Mouse (Mus musculus) liver, adult 2 months (tissue): ENCODE data around the gene Farsb. TPM values are rescaled to one million over a fixed set of nuclear protein-coding genes. Genes with fewer than 3 reads are reported as not detected.
A peak's percentile ranks its signal among the peaks of the same experiment; 100 is the strongest.

Experiments
- DNase-seq: peaks from one replicate; pipeline ENCODE4 v3.0.0-alpha.2; 2011; ENCODE audit warnings: low read depth, low spot score; ENCODE audit errors: extremely low read depth
- H3K27ac ChIP-seq: fragments of 200-500 bp; replicated peaks from 2 replicates; pipeline ENCODE4 v1.5.1; 2012; ENCODE audit warnings: low read depth, mild to moderate bottlenecking, control low read depth, inconsistent platforms, low read length; ENCODE audit not compliant: insufficient read depth
- H3K27me3 ChIP-seq: fragments of 200-500 bp; 2 replicates; pipeline ENCODE4 v1.6.1; 2012; ENCODE audit warnings: mild to moderate bottlenecking, moderate library complexity, low read length, inconsistent platforms; ENCODE audit not compliant: control insufficient read depth, insufficient read depth
- H3K36me3 ChIP-seq: fragments of 200-500 bp; 2 replicates; pipeline ENCODE4 v1.6.1; 2012; ENCODE audit warnings: low read length, inconsistent platforms; ENCODE audit not compliant: control insufficient read depth, insufficient read depth
- H3K4me1 ChIP-seq: fragments of 200-500 bp; 2 replicates; pipeline ENCODE4 v1.6.1; 2011; ENCODE audit warnings: low read length; ENCODE audit not compliant: control insufficient read depth, insufficient read depth
- H3K4me3 ChIP-seq: fragments of 200-500 bp; 2 replicates; pipeline ENCODE4 v1.5.1; 2011; ENCODE audit warnings: low read depth, mild to moderate bottlenecking, control low read depth, low read length, moderate library complexity; ENCODE audit not compliant: insufficient read depth
- H3K79me2 ChIP-seq: fragments of 200-500 bp; 2 replicates; pipeline ENCODE4 v1.6.1; 2012; ENCODE audit warnings: inconsistent platforms, mild to moderate bottlenecking, low read length, moderate library complexity; ENCODE audit not compliant: control insufficient read depth, insufficient read depth
- H3K9ac ChIP-seq: fragments of 200-500 bp; 2 replicates; pipeline ENCODE4 v1.6.1; 2012; ENCODE audit warnings: low read depth, mild to moderate bottlenecking, control low read depth, inconsistent platforms, low read length
- CTCF ChIP-seq: fragments of 200-500 bp; IDR thresholded peaks from 2 replicates; pipeline ENCODE4 v1.5.1; 2011; ENCODE audit warnings: low read depth, low read length, control low read depth
- POLR2A ChIP-seq: fragments of 200-500 bp; IDR thresholded peaks from 2 replicates; pipeline ENCODE4 v1.6.1; 2011; ENCODE audit warnings: low read length, control low read depth; ENCODE audit not compliant: insufficient read depth; ENCODE audit errors: extremely low read depth
- WGBS: fragments of 180-500 bp; shearing (Covaris S2); methylation state at CpG from one replicate; pipeline ENCODE4 v1.1.7; 2018; 5-methylcytosine and 5-hydroxymethylcytosine counted together
- polyA plus RNA-seq: library from polyadenylated mRNA; depleted of rRNA; stranded (reverse); fragments of >200 nt; gene quantifications from 2 replicates; pipeline ENCODE4 v1.2.3, GENCODE M21; 2012
- total RNA-seq: library from RNA; depleted of rRNA; stranded (reverse); fragments of >200 nt; gene quantifications from 2 replicates; pipeline ENCODE4 v1.2.3, GENCODE M21; 2014

Farsb gene
- total and polyA plus RNA-seq, 2 experiments = 11.2 to 37.3 TPM

DNA sequence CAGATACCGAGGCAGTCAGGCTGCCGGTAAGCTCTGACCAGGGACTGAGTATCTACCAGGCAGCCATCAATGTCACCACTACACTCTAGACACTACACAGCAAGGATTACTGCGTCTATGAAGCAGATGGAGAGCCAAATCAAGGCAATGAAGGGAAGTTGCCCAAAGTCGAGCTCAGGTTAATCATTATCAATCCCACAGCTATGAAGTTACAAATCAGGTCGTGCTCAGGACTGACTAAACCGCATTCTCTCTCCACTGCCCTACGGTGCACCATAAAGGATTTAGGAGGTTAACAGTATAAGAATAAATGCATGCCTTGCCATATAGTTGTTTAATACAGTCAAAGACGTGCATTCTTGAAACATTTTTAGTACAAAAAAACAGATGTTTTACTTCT, 42.5 kb downstream of the Farsb start:
- DNase-seq = peak; percentile 68
- TF ChIP-seq CTCF = no peak
- TF ChIP-seq POLR2A = no peak
- peaks cover 37% of the 10 kb centered on the region for H3K36me3 ChIP-seq
- no peak overlapping the region for H3K9ac ChIP-seq
- WGBS = 39% methylated on average over 8 of the region's 8 CpGs
- H3K27ac ChIP-seq = no peak overlapping the region
- H3K79me2 ChIP-seq = 0 out of 2 replicates have a peak, but pooled peaks cover 3% of the 10 kb centered on the region
- H3K4me1 ChIP-seq = peaks cover 2% of the 10 kb centered on the region; the same call in 1 of the 2 replicates
- H3K27me3 ChIP-seq = no peaks in the 10 kb centered on the region
- no peak overlapping the region for H3K4me3 ChIP-seq

DNA sequence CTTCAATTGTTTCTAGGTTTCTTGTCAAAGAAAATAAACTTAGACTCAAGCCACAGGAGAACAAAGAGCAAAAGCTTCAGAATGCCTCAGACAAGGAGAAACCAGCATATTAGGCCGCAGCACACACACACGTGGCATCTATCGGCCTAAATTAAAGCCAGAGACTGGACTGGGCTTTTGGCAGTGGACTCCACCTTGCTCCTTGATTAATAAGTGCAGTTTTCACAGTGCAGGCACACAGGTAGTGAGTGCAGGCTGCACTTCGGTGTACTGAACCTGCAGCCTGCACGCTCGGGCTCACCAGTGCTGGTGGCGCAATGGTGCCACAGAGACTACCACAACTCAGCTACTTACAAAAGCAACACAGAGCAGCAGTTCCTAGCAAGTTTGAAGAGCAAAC, 45.6 kb downstream of the Farsb start:
- H3K27ac ChIP-seq = no peak overlapping the region
- no peak for TF ChIP-seq POLR2A
- TF ChIP-seq CTCF = no peak
- no peaks in the 10 kb centered on the region for H3K27me3 ChIP-seq
- H3K4me1 ChIP-seq = peaks cover 2% of the 10 kb centered on the region; the same call in 1 of the 2 replicates
- WGBS = 96% methylated on average over 7 of the region's 7 CpGs
- H3K36me3 ChIP-seq = peaks cover 37% of the 10 kb centered on the region
- no peak overlapping the region for H3K4me3 ChIP-seq
- H3K79me2 ChIP-seq = peaks cover 3% of the 10 kb centered on the region; the same call in 1 of the 2 replicates
- no peak overlapping the region for H3K9ac ChIP-seq
- no peak for DNase-seq

DNA sequence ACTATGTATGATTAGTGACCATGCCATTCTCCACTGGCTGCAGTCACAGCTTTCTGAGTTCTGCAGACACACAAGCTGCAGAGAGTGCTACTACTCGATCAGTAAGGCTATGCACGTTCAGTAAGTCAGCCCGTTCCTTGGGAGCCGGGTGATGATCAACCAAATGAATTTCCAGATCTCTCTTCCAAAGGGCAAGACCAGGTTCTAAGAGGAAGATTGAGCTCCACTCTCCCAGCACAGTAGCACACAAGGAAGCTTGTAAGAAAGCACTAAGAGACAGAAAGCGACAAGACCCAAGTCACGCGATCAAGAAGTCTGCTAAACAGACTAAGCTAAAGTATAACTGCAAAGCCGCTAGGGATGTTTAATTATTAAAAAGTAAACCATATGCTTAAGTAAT, 48.0 kb downstream of the Farsb start:
- no peak overlapping the region for H3K9ac ChIP-seq
- H3K36me3 ChIP-seq = peaks cover 35% of the 10 kb centered on the region
- H3K79me2 ChIP-seq = peaks cover 3% of the 10 kb centered on the region; the same call in 1 of the 2 replicates
- no peaks in the 10 kb centered on the region for H3K4me1 ChIP-seq
- H3K27ac ChIP-seq = no peak overlapping the region
- H3K4me3 ChIP-seq = no peak overlapping the region
- 95% methylated on average over 8 of the region's 8 CpGs for WGBS
- H3K27me3 ChIP-seq = no peaks in the 10 kb centered on the region
- no peak for DNase-seq
- TF ChIP-seq CTCF (no peak), POLR2A (no peak)

DNA sequence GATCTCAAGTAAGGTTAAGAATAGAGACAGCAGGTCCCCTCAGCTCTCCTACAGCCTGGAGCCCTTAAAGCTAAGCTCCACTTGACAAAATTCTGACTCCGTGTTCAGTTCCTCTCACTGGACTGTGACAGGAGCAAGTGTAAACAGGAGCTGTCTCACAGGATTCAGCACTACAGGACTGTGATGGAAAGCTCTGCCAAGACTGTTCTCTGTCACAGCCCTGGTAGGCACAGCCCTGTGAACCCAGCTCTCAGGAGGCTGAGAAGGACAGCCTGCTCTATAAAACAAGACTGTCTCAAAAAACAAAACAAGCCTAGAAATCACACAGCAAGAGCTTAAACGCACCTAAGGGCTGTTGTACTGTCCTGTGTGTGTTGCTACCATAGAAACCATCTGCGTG, 51.5 kb downstream of the Farsb start:
- H3K27ac ChIP-seq = no peak overlapping the region
- WGBS = 62% methylated on average over 3 of the region's 3 CpGs
- H3K9ac ChIP-seq = no peak overlapping the region
- H3K27me3 ChIP-seq = no peaks in the 10 kb centered on the region
- no peak for TF ChIP-seq POLR2A
- no peak for TF ChIP-seq CTCF
- no peaks in the 10 kb centered on the region for H3K4me1 ChIP-seq
- no peak overlapping the region for H3K4me3 ChIP-seq
- DNase-seq = peak; percentile 19
- H3K36me3 ChIP-seq = peaks cover 22% of the 10 kb centered on the region
- H3K79me2 ChIP-seq = peaks cover 3% of the 10 kb centered on the region; the same call in 1 of the 2 replicates

DNA sequence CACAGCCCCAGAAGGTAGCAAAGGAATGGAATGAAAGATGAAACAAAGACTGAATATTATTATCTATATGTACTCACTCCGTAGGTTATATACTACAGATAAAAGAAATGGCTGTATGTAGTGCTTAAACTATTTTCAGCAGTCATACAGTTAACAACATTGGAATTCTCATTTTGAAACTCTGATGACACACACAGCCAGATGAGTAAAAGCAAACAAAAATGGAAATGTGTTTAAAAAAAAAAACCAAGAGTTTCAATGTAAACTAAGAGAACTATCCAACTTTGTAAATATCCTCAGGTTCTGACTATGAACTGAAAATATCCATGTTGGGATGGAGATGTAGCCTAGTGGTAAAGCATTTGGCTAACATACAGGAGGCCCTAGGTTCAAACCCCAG, 52.3 kb downstream of the Farsb start:
- Histone ChIP-seq H3K27ac (no peak overlapping the region), H3K4me3 (no peak overlapping the region), H3K27me3 (no peaks in the 10 kb centered on the region), H3K36me3 (peaks cover 24% of the 10 kb centered on the region), H3K79me2 (peaks cover 3% of the 10 kb centered on the region; the same call in 1 of the 2 replicates), H3K4me1 (no peaks in the 10 kb centered on the region), H3K9ac (no peak overlapping the region)
- no peak for TF ChIP-seq CTCF
- DNase-seq = no peak
- WGBS = 100% methylated on average over 1 of the region's 1 CpGs

DNA sequence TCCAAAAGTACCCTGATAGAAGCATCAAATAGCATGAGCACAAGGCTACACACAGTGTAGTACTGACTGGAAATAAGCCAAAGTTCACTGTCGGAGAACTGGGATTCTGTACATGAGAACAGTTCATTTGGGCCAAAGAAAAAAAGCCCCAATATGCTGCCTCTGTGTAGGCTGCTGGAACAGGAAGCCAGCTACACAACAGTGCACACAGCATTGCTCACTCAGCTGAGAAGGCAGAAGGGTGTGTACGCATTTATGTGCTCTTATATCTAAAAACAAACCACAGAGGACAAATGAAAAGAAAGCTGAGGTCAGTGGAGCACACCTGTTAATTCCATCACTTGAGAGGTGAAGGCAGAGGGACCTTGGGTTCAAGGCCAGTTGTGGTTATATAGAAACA, 52.7 kb downstream of the Farsb start:
- no peak for DNase-seq
- no peak overlapping the region for H3K27ac ChIP-seq
- no peak for TF ChIP-seq POLR2A
- TF ChIP-seq CTCF = no peak

More for the DNA sequence above, 52.7 kb downstream of the Farsb start:
- no peak overlapping the region for H3K4me3 ChIP-seq
- H3K9ac ChIP-seq = no peak overlapping the region
- peaks cover 3% of the 10 kb centered on the region; the same call in 1 of the 2 replicates for H3K79me2 ChIP-seq
- no peaks in the 10 kb centered on the region for H3K27me3 ChIP-seq
- H3K4me1 ChIP-seq = no peaks in the 10 kb centered on the region
- peaks cover 21% of the 10 kb centered on the region for H3K36me3 ChIP-seq
- 62% methylated on average over 2 of the region's 2 CpGs for WGBS
